Mouse (Mus musculus) forebrain, embryonic 14.5 days (tissue): ENCODE results near the gene Nipal1. TPM values are rescaled to one million over a fixed set of nuclear protein-coding genes. Genes with fewer than 3 reads are reported as not detected.

ENCODE experiments used
- ATAC-seq: fragments of 200-750 bp; cut with Nextera tagmentation; 2 replicates; pipeline ENCODE4 v1.8.0; 2017; ENCODE audit warnings: mild to moderate bottlenecking, moderate library complexity
- DNase-seq: peaks from one replicate; pipeline ENCODE4 v3.0.0-alpha.2; 2015; ENCODE audit warnings: low spot score
- H3K27ac ChIP-seq: fragments of 300-500 bp; sonication (generic); 2 replicates; pipeline ENCODE4 v1.5.1; 2014; ENCODE audit warnings: low read depth, mild to moderate bottlenecking, control low read depth, low read length, moderate library complexity
- H3K27me3 ChIP-seq: fragments of 300-500 bp; sonication (generic); replicated peaks from 2 replicates; pipeline ENCODE4 v1.6.1; 2014; ENCODE audit warnings: low read length, control low read depth, mixed read lengths; ENCODE audit not compliant: control insufficient read depth, insufficient read depth
- H3K36me3 ChIP-seq: fragments of 300-500 bp; sonication (generic); 2 replicates; pipeline ENCODE4 v1.6.1; 2014; ENCODE audit warnings: low read length, control low read depth; ENCODE audit not compliant: control insufficient read depth, insufficient read depth
- H3K4me1 ChIP-seq: fragments of 300-500 bp; sonication (generic); 2 replicates; pipeline ENCODE4 v1.6.1; 2014; ENCODE audit warnings: antibody characterized with exemption, low read length, control low read depth; ENCODE audit not compliant: control insufficient read depth, insufficient read depth
- H3K4me2 ChIP-seq: fragments of 300-500 bp; sonication (generic); 2 replicates; pipeline ENCODE4 v1.6.1; 2014; ENCODE audit warnings: mild to moderate bottlenecking, control low read depth, low read length
- H3K4me3 ChIP-seq: fragments of 300-500 bp; sonication (generic); 2 replicates; pipeline ENCODE4 v1.5.1; 2014; ENCODE audit warnings: low read depth, low read length, control low read depth
- H3K9ac ChIP-seq: fragments of 300-500 bp; sonication (generic); 2 replicates; pipeline ENCODE4 v1.6.1; 2014; ENCODE audit warnings: mild to moderate bottlenecking, low read length, control low read depth, moderate library complexity
- H3K9me3 ChIP-seq: fragments of 300-500 bp; sonication (generic); replicated peaks from 2 replicates; pipeline ENCODE4 v1.6.1; 2016; ENCODE audit warnings: low read length, control low read depth, mixed read lengths; ENCODE audit not compliant: control insufficient read depth
- WGBS: fragments of 180-500 bp; shearing (Covaris S2); extraction: QIAGEN DNeasy Blood & Tissue Kit; methylation state at CpG from one replicate; pipeline ENCODE4 v1.1.7; 2014; 5-methylcytosine and 5-hydroxymethylcytosine counted together
- polyA plus RNA-seq: library from polyadenylated mRNA; unstranded; fragments of >200 nt; fragmentation: Nextera tagmentation; extraction: Ambion mirVana; gene quantifications from 2 replicates; pipeline ENCODE4 v1.2.1, GENCODE M21; 2014

The Nipal1 gene
- polyA plus RNA-seq, 1 experiment from 2014 or later: 0.32 TPM

DNA sequence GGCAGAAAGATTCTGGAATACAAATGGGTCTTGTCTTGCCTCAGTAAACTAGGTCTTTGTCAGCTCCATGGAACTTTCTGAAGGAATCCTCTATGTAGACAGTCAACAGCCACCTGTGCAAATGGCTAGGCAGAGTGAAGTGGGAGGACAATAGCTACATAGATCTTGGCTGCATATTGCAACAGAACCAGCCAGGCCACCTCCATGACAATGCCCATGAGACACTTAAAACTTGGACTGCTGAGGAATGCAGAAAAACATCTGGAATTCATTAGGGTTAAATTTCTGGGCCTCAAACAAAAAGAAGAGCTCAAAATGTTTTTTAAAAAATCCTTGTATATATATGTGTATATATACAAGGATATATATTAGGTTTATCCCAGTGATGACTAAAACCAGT, 54.6 kb downstream of the Nipal1 start:
- no peaks in the 10 kb centered on the region for H3K9me3 ChIP-seq

DNA sequence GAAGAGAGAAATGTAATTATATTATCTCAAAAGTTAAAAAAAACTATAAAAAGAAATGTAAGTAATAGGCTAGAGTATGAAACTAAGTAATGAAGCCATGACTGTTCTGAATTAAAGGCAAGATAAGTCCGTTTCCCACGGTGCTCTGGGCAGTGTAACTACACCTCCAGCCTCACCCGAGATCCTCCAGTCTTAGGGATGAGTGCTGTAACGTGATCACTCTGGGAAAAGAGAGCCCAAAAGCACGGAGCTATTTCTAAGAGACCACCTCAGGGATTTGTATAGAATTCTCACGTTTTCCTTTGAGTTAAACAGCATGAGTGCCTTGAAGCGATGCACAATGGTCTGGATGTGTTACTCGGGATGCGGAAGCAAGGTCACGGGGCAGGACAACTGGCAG, 58.5 kb downstream of the Nipal1 start:
- Histone ChIP-seq H3K4me3 (no peak overlapping the region), H3K9ac (no peak overlapping the region), H3K27ac (no peak overlapping the region), H3K4me1 (no peaks in the 10 kb centered on the region), H3K9me3 (no peaks in the 10 kb centered on the region), H3K36me3 (no peaks in the 10 kb centered on the region), H3K4me2 (no peak overlapping the region), H3K27me3 (no peaks in the 10 kb centered on the region)
- ATAC-seq (no peak), DNase-seq (no peak)
- 45% methylated on average over 10 of the region's 10 CpGs for WGBS

More for the DNA sequence above, 54.6 kb downstream of the Nipal1 start:
- no peak for ATAC-seq
- Histone ChIP-seq H3K4me2 (no peak overlapping the region), H3K4me1 (no peaks in the 10 kb centered on the region; the same call in 1 of the 2 replicates), H3K36me3 (no peaks in the 10 kb centered on the region), H3K27me3 (no peaks in the 10 kb centered on the region), H3K27ac (no peak overlapping the region), H3K9ac (no peak overlapping the region), H3K4me3 (no peak overlapping the region)
- no peak for DNase-seq

DNA sequence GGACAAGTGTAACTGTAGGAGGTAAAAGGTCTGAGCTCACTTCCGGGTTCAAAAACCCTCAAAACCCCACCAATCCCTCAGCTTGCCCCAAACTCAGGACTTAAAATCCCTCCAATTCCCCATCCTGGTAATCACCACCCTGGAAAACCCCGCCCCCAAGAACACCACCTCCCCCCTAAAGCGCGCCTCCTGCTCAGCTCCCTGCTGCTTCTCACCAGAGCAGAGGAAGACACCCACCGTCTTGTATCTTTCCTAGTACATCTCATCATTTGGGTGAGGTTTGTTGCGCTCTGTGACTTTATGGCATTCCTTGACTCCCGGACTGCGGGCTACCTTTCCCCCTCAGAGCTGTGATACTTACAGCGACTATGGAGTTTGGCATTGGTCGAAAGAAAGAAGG, 59.1 kb downstream of the Nipal1 start:
- ATAC-seq (no peak), DNase-seq (no peak)
- no peaks in the 10 kb centered on the region for H3K27me3 ChIP-seq
- no peak overlapping the region for H3K4me3 ChIP-seq
- H3K36me3 ChIP-seq: no peaks in the 10 kb centered on the region
- H3K27ac ChIP-seq: no peak overlapping the region
- H3K4me1 ChIP-seq: no peaks in the 10 kb centered on the region
- WGBS: 68% methylated on average over 10 of the region's 10 CpGs
- no peak overlapping the region for H3K9ac ChIP-seq
- no peaks in the 10 kb centered on the region for H3K9me3 ChIP-seq
- no peak overlapping the region for H3K4me2 ChIP-seq

- no peak overlapping the region for H3K4me3 ChIP-seq
- no peaks in the 10 kb centered on the region for H3K27me3 ChIP-seq
- no peak overlapping the region for H3K4me2 ChIP-seq
- no peaks in the 10 kb centered on the region for H3K4me1 ChIP-seq
- H3K9me3 ChIP-seq: no peaks in the 10 kb centered on the region
- no peak overlapping the region for H3K9ac ChIP-seq
- 94% methylated on average over 13 of the region's 13 CpGs for WGBS
- H3K36me3 ChIP-seq: no peaks in the 10 kb centered on the region
- DNase-seq (no peak), ATAC-seq (no peak)
- no peak overlapping the region for H3K27ac ChIP-seq
Observed at GRCm38 (mm10) chr5:72709451-72709850, 61.9 kb downstream of the Nipal1 start.

DNA sequence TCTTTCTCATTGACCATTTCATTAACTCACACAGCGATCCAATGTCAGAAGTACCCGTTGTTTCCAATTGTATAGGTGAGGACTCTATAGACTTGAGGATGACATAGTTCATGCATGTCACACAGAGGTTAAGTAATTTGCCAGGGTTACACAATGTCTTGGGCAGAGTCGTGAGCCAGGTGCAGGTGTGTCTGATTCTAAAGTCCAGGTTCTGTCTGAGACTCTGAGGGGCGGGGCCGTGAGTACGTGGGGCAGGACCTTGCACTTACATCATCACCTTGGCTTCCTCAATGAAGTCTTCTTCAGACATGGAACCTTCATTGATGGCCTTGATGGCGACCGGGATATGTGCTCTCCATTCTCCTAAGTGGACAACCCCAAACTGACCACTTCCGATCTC, 62.4 kb downstream of the Nipal1 start:
- H3K27me3 ChIP-seq: no peaks in the 10 kb centered on the region
- no peaks in the 10 kb centered on the region for H3K4me1 ChIP-seq
- H3K9ac ChIP-seq: no peak overlapping the region
- ATAC-seq (no peak), DNase-seq (no peak)
- WGBS: 93% methylated on average over 9 of the region's 9 CpGs
- H3K27ac ChIP-seq: no peak overlapping the region
- no peaks in the 10 kb centered on the region for H3K36me3 ChIP-seq
- no peaks in the 10 kb centered on the region for H3K9me3 ChIP-seq
- H3K4me3 ChIP-seq: no peak overlapping the region
- no peak overlapping the region for H3K4me2 ChIP-seq

- ATAC-seq: peak; percentile 46; the same call in 1 of the 2 replicates
- H3K9ac ChIP-seq: no peak overlapping the region
- no peak overlapping the region for H3K4me2 ChIP-seq
- H3K27ac ChIP-seq: no peak overlapping the region
- no peak overlapping the region for H3K4me3 ChIP-seq
- no peaks in the 10 kb centered on the region for H3K9me3 ChIP-seq
- 33% methylated on average over 4 of the region's 4 CpGs for WGBS
- peak; percentile 84 for DNase-seq
- H3K27me3 ChIP-seq: no peaks in the 10 kb centered on the region
- H3K4me1 ChIP-seq: no peaks in the 10 kb centered on the region
- no peaks in the 10 kb centered on the region for H3K36me3 ChIP-seq
Observed at GRCm38 (mm10) chr5:72710572-72711278, 63.1 kb downstream of the Nipal1 start.

DNA sequence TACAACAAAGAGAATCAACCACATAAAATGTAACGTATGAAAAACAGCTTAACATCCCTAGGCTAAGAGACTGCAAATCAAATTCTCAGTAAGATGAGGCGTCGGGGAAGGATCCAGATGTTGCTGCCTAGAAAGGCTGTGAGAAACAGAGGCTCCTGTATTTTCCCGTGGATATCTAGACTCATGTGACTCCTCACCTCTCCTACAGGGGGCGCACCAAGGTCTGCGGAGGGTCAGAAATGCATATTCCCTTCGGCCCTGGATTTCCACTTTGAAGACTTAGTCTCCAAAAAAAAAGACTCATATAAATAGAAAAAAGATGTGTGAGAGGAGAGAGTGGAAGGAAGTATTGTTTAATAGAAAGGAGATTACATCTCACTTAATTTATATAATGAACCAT, 73.0 kb downstream of the Nipal1 start:
- Histone ChIP-seq H3K4me1 (no peaks in the 10 kb centered on the region), H3K9ac (no peak overlapping the region), H3K4me3 (no peak overlapping the region), H3K27me3 (no peaks in the 10 kb centered on the region), H3K36me3 (no peaks in the 10 kb centered on the region), H3K9me3 (no peaks in the 10 kb centered on the region), H3K27ac (no peak overlapping the region), H3K4me2 (no peak overlapping the region)
- ATAC-seq: no peak
- no peak for DNase-seq
- 71% methylated on average over 7 of the region's 7 CpGs for WGBS

Other genes starting within 250 kb of the Nipal1 start
- gene Corin, start 143.3 kb upstream of the Nipal1 start, polyA plus RNA-seq: 0.51 TPM in 1 of 2 replicates, not detected in the other
- 14.1 and 14.8 TPM in 2 replicates for gene Nfxl1, start 88.1 kb upstream of the Nipal1 start, polyA plus RNA-seq
- gene Zar1, start 66.5 kb upstream of the Nipal1 start, polyA plus RNA-seq: 1.7 and 2.1 TPM in 2 replicates
- gene Gm5868, start 60.2 kb upstream of the Nipal1 start, polyA plus RNA-seq: 3.8 and 4.5 TPM in 2 replicates
- gene Cnga1, start 3.5 kb upstream of the Nipal1 start, polyA plus RNA-seq: not detected in 2 replicates
- not detected in 2 replicates for gene Txk, start 105.0 kb downstream of the Nipal1 start, polyA plus RNA-seq
- gene Tec, start 220.7 kb downstream of the Nipal1 start, polyA plus RNA-seq: 4.3 and 5.1 TPM in 2 replicates